Mouse (Mus musculus): ENCODE measurements at regions not wholly inside any gene's neighbourhood (a gene's known extent, or its start where the extent isn't known, plus 50 kb on each side); places are given as distances from the start of the nearest gene placed in this dataset.

DNA sequence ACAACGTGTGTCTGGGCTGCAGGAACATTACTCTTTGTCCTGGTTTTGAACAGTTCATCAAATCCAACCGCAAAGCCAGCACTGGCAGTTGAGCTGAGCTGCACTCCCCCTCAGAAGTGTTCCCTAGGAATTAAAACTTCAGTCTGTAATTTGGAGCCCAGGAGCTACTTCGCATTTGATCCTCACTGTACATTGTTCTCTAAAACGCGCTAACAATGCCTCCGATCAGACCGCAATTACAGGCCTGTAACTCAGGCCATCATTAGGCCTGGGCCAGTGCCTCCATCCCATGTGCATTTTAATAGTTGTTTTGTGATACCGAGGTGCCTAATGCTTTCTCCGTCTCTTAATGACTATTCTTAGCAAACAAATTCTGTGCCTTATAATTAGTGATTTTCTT lies 185.6 kb downstream of the Rps15a start:
- Histone ChIP-seq H3K4me1 (no peaks in the 10 kb centered on the region), H3K27ac (no peak overlapping the region), H3K9me3 (no peaks in the 10 kb centered on the region), H3K9ac (no peak overlapping the region), H3K27me3 (replicated peaks) (no peaks in the 10 kb centered on the region), H3K4me3 (no peak overlapping the region), H3K36me3 (replicated peaks) (no peaks in the 10 kb centered on the region), H3K4me2 (no peak overlapping the region)
- WGBS = 72% methylated on average over 9 of the region's 9 CpGs
- no peak for ATAC-seq (replicated peaks)

DNA sequence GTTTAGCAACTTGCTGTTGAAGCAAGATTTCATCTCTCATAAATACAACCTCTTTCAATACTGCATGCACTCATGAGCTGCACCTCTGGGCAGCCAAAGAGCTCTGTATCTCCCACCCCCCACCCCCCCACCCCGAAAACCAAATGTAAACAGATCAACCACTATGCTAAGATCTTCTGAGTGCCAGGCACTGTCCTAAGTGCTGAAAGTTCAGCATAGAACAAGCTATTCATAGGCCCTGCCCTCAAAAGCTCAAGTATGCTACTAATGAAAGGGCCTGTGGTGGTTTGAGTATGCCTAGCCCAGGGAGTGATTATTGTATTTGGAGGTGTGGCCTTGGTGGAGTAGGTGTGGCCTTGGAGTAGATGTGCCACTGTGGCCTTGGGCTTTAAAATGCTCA lies 189.6 kb downstream of the Rps15a start:
- WGBS = 39% methylated on average over 1 of the region's 1 CpGs

DNA sequence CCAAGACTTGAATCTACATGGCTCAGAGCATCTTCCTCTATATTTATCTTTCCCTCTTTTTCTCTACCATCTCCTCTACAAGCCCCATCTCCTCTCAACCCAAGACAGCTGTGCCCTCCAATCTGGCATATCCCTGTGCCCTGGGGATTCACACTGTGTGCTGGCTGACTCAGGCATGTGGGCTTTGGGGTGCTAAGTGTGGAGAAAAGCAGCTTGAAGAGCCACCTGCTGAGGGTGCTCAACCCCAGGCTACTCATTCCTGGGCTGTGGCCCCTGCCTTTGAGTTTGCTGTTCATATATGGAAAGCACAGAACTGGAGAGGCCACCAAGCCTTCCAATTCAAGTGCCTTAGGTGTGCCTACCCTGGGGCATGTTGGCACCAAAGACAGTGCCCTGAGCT lies 193.7 kb downstream of the Rps15a start:
- no peaks in the 10 kb centered on the region for H3K27me3 ChIP-seq (replicated peaks)
- ATAC-seq (replicated peaks) = no peak
- H3K4me1 ChIP-seq = no peaks in the 10 kb centered on the region
- no peaks in the 10 kb centered on the region for H3K36me3 ChIP-seq (replicated peaks)
- H3K4me2 ChIP-seq = no peak overlapping the region
- no peak overlapping the region for H3K4me3 ChIP-seq
- no peak overlapping the region for H3K9ac ChIP-seq
- H3K9me3 ChIP-seq = no peaks in the 10 kb centered on the region
- H3K27ac ChIP-seq = no peak overlapping the region

More for the DNA sequence above, 189.6 kb downstream of the Rps15a start:
- Histone ChIP-seq H3K9ac (no peak overlapping the region), H3K27ac (no peak overlapping the region), H3K4me1 (no peaks in the 10 kb centered on the region), H3K4me3 (no peak overlapping the region), H3K27me3 (replicated peaks) (no peaks in the 10 kb centered on the region), H3K4me2 (no peak overlapping the region), H3K9me3 (no peaks in the 10 kb centered on the region), H3K36me3 (replicated peaks) (no peaks in the 10 kb centered on the region)
- ATAC-seq (replicated peaks) = no peak

DNA sequence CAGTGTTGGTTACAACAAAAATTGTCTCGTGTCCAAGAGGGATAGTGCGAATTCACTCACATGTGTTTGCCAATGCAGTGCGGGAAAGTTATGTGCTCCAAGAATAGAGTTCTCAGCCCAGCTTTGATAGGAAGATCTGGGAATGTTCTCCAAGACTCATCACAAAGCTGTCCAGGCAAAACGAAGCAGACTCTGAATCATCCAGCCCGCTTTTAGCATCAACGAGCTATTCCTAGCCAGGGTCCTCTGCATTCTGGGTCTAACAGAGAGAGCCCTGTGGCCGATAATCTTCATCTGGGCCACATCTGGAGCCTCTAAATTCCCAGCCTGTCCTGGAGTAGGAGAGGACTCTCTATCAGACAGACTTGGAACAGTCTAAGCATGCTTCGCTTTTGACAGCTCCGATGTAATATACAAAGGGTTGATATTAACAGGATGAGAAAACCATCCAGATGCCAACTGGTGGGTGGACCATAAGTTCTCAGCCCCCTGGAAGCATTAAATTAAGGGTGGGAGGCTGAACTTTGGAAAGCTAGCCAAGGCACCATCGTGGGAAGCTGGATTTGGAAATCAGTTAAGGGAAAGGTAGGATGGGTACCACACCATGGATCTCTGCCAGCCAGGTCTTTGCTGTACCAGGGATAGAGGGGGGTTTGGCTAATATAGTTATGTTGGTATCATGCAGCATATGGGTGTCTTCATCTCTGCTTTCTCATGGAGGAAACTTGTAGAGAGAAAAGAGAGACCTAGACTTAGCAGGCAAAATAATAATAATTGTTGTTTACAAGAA lies 197.6 kb downstream of the Rps15a start:
- Histone ChIP-seq H3K27me3 (replicated peaks) (no peaks in the 10 kb centered on the region), H3K4me3 (no peak overlapping the region), H3K9me3 (no peaks in the 10 kb centered on the region), H3K36me3 (replicated peaks) (no peaks in the 10 kb centered on the region), H3K9ac (no peak overlapping the region), H3K27ac (no peak overlapping the region), H3K4me2 (no peak overlapping the region), H3K4me1 (no peaks in the 10 kb centered on the region)
- no peak for ATAC-seq (replicated peaks)
- WGBS = 95% methylated on average over 10 of the region's 10 CpGs

DNA sequence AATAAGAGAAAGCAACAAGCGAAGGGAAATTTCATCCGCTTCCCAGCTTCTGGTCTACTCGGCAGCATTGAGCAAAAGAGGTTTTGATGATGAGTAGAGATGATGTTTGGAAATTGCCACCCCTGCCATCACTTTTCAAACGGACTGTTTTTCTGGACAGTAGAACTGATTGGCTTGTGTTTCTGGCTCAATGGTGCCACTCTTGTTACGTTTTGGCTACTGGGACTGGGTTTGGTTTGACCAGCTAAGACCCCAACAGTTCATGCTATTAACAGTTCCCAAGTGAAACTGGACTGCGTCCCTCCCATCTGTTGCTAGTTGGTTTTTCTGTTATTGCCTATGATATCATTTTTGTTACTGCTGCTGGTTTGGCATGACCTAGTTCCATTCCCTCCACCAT lies 199.1 kb downstream of the Rps15a start:
- WGBS = 92% methylated on average over 6 of the region's 6 CpGs
- ATAC-seq (replicated peaks) = no peak

DNA sequence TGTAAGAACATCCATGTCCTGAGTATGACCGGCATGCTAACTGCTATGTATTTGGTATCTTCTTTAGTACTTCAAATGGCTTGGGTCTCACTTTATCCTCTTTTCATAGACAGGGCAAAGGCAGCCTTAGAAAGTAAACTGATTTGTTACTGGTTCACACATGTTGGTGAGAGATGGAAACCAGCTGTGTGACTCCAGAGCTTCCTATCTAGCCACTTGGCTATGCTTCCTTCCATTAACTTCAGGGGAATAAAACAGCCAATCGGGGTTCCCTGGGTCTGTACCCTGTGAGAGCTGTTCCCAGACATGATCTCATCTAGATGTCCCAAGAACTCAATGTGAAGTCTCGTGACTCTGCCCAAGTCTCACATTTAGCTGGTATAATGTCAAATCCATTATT lies 203.5 kb downstream of the Rps15a start:
- no peaks in the 10 kb centered on the region for H3K36me3 ChIP-seq (replicated peaks)
- WGBS = 88% methylated on average over 3 of the region's 3 CpGs
- H3K4me3 ChIP-seq = no peak overlapping the region
- H3K4me2 ChIP-seq = no peak overlapping the region
- H3K9me3 ChIP-seq = no peaks in the 10 kb centered on the region
- no peak overlapping the region for H3K9ac ChIP-seq
- H3K27me3 ChIP-seq (replicated peaks) = no peaks in the 10 kb centered on the region
- no peaks in the 10 kb centered on the region for H3K4me1 ChIP-seq
- no peak overlapping the region for H3K27ac ChIP-seq
- ATAC-seq (replicated peaks) = no peak

More for the DNA sequence above, 199.1 kb downstream of the Rps15a start:
- Histone ChIP-seq H3K27me3 (replicated peaks) (no peaks in the 10 kb centered on the region), H3K27ac (no peak overlapping the region), H3K4me1 (no peaks in the 10 kb centered on the region), H3K9ac (no peak overlapping the region), H3K36me3 (replicated peaks) (no peaks in the 10 kb centered on the region), H3K4me2 (no peak overlapping the region), H3K4me3 (no peak overlapping the region), H3K9me3 (no peaks in the 10 kb centered on the region)

DNA sequence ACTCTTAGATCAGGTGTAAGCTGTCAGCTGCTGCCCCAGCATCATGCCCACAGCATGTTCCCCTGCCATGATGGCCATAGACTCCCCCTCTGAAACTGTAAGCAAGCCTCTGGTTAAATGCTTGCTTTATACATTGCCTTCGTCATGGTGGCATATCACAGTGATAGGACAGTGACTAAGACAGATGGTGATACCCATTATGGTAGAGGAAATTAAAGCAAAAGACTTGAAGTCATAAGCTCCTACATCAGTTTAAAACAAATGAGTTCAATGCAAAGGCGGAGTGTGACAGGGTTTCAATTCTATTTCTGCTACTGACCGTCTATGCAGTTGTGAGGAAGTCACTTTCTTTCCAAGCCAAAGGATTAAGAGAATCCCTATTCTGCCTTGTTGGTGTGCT lies 204.9 kb downstream of the Rps15a start:
- Histone ChIP-seq H3K4me1 (no peaks in the 10 kb centered on the region), H3K4me3 (no peak overlapping the region), H3K27me3 (replicated peaks) (no peaks in the 10 kb centered on the region), H3K4me2 (no peak overlapping the region), H3K36me3 (replicated peaks) (no peaks in the 10 kb centered on the region), H3K9me3 (no peaks in the 10 kb centered on the region), H3K9ac (no peak overlapping the region), H3K27ac (no peak overlapping the region)
- ATAC-seq (replicated peaks) = no peak
- 86% methylated on average over 3 of the region's 3 CpGs for WGBS

DNA sequence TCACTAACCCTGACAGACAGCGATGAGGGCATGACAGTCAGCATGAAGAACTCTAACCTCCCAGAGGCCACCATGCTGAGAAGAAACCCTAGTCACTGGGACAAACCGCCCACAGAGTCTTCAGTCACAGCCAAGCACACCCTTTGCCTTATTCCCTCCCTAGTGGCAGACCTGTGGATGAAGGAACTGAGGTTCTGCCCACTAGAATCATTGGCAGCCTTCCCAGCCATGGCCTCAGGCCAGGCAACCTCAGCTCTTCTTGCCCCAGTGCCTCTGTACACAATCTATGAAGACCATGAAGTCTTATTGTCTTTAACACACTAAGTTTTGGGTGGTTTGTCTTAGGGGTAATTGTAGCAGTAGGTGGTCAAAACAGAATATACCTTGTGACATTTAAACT lies 219.5 kb downstream of the Rps15a start:
- H3K27me3 ChIP-seq (replicated peaks) = no peaks in the 10 kb centered on the region
- H3K4me2 ChIP-seq = no peak overlapping the region
- no peak overlapping the region for H3K27ac ChIP-seq
- no peaks in the 10 kb centered on the region for H3K4me1 ChIP-seq
- no peak overlapping the region for H3K9ac ChIP-seq
- no peak overlapping the region for H3K4me3 ChIP-seq
- no peak for ATAC-seq (replicated peaks)
- WGBS = 77% methylated on average over 2 of the region's 2 CpGs
- no peaks in the 10 kb centered on the region for H3K36me3 ChIP-seq (replicated peaks)
- no peaks in the 10 kb centered on the region for H3K9me3 ChIP-seq

DNA sequence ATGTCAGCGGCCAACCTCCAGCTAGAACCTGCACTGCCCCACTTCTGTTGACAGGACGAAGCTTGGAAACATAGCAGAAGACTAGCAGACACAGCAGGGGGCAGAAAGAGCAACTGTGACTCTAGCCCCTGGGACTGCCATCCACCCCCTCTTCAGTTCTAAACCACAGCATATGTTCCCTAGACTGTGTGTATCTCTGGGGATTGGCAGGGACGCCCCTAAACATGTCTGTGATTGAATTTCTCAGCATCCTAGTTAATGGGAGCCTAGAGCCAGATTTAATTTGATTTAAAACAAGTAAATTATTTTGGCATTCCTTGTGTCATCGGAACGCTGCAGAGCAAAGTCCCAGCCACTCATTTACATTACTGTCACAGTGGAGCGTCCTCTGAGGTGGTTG lies 228.7 kb downstream of the Rps15a start:
- 75% methylated on average over 6 of the region's 6 CpGs for WGBS
- Histone ChIP-seq H3K4me2 (no peak overlapping the region), H3K36me3 (replicated peaks) (no peaks in the 10 kb centered on the region), H3K9me3 (no peaks in the 10 kb centered on the region), H3K9ac (no peak overlapping the region), H3K27ac (no peak overlapping the region), H3K27me3 (replicated peaks) (peaks cover 3% of the 10 kb centered on the region), H3K4me1 (peaks cover 7% of the 10 kb centered on the region), H3K4me3 (no peak overlapping the region)
- ATAC-seq (replicated peaks) = no peak

DNA sequence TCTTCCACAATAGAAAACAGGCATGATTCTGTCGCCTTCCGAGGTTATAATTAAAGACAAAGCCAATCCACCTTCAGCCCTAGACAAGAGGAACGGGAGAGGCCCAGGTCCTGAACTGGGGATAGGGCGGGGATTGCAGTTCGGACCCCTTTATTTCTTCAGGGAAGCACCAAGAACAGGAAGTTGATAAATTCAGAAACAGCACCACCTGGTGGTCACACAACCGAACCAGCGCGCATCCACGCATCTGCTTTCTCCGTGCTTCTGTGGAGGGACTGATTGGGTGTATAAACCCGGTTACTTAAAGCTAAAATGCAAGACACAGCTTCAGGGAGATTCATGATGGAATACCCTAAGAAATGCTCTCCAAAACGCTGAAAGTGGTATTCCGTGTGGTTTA lies 233.2 kb downstream of the Rps15a start:
- 0 out of 2 replicates have a peak overlapping the region, but pooled peaks have one; percentile 2 for H3K4me2 ChIP-seq
- no peak overlapping the region for H3K4me3 ChIP-seq
- H3K36me3 ChIP-seq (replicated peaks) = no peaks in the 10 kb centered on the region
- 4% methylated on average over 13 of the region's 13 CpGs for WGBS
- H3K9ac ChIP-seq = no peak overlapping the region
- no peak overlapping the region for H3K27ac ChIP-seq
- no peaks in the 10 kb centered on the region; the same call in none of the 2 replicates for H3K27me3 ChIP-seq (replicated peaks)
- no peaks in the 10 kb centered on the region for H3K9me3 ChIP-seq
- ATAC-seq (replicated peaks) = 0 out of 2 replicates have a peak, but pooled peaks have one; percentile 11
- H3K4me1 ChIP-seq = peaks cover 7% of the 10 kb centered on the region

DNA sequence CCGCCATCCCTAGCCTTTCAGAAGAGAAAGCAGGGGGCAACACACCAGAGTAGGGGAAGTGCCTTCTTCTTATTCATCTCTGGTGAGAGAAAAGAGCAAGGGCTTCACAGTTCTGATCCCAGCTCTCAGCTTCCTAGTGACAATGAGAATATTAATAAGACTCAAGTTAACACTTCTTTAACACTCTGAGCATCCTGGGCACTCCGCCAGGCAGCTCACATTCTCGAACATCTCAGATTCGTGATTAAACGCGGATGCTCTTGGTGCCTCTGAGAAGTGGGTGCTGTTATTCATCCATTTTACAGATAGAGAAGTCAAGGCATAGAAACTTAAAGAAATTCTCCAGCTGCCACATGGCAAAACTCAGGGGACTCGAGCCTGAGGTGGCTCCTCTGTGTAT lies 237.1 kb downstream of the Rps15a start:
- Histone ChIP-seq H3K9ac (no peak overlapping the region), H3K36me3 (replicated peaks) (no peaks in the 10 kb centered on the region), H3K9me3 (no peaks in the 10 kb centered on the region), H3K27me3 (replicated peaks) (no peaks in the 10 kb centered on the region; the same call in 1 of the 2 replicates), H3K4me3 (no peak overlapping the region), H3K27ac (no peak overlapping the region), H3K4me1 (peaks cover 2% of the 10 kb centered on the region; the same call in 1 of the 2 replicates), H3K4me2 (no peak overlapping the region)
- 70% methylated on average over 7 of the region's 7 CpGs for WGBS
- no peak for ATAC-seq (replicated peaks)

DNA sequence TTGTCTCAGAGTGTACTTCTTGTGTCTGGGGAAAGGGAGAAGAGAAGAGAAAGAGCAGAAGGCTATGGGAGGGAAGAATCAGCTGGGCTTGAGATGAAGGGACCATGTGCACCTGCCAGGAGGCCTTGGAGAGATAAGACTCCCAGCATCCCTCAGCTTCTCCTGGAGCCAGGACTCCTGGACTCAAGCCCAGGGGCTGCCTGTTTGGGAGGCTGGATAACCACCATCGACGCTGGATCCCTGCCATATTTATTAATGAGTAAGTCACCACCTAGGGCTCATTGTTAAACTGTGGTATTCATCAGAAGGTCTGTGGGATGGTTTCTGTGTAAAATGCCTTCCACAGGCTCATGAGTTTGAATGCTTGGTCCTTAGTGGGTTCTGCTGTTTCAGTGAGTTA lies 240.7 kb downstream of the Rps15a start:
- H3K27me3 ChIP-seq (replicated peaks) = no peaks in the 10 kb centered on the region
- H3K4me1 ChIP-seq = 0 out of 2 replicates have a peak, but pooled peaks cover 3% of the 10 kb centered on the region
- no peak overlapping the region for H3K9ac ChIP-seq
- H3K27ac ChIP-seq = no peak overlapping the region
- H3K4me2 ChIP-seq = no peak overlapping the region
- no peak for ATAC-seq (replicated peaks)
- H3K36me3 ChIP-seq (replicated peaks) = no peaks in the 10 kb centered on the region
- H3K4me3 ChIP-seq = no peak overlapping the region
- WGBS = 66% methylated on average over 2 of the region's 2 CpGs
- no peaks in the 10 kb centered on the region for H3K9me3 ChIP-seq

DNA sequence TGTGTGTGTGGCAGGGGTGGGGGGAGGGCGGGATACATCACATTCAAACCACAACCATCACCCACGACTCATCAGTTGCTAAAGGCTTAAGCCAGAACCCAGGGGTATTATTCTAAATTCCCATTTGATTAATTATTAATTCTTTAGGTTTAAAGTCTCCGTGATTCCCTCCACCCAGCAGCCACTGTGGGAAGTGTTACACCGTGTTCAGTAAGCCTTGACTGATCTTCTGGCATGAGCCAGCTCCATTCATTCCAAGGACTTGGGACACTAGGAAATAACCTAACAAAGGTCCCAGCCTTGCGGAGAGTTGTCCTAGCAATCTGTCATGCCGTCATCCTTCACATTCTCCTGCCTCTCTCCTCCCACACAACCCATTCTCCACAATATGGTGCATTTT lies 256.6 kb downstream of the Rps15a start:
- no peak overlapping the region for H3K9ac ChIP-seq
- H3K9me3 ChIP-seq = no peaks in the 10 kb centered on the region
- peaks cover 10% of the 10 kb centered on the region for H3K4me1 ChIP-seq
- ATAC-seq (replicated peaks) = no peak
- no peaks in the 10 kb centered on the region for H3K27me3 ChIP-seq (replicated peaks)
- no peak overlapping the region for H3K4me2 ChIP-seq
- no peak overlapping the region for H3K4me3 ChIP-seq
- H3K27ac ChIP-seq = no peak overlapping the region
- H3K36me3 ChIP-seq (replicated peaks) = no peaks in the 10 kb centered on the region
- 46% methylated on average over 6 of the region's 6 CpGs for WGBS
